Mouse (Mus musculus) kidney, embryonic 14.5 days (tissue): ENCODE measurements around the gene Tfb2m. TPM values are rescaled to one million over a fixed set of nuclear protein-coding genes. Genes with fewer than 3 reads are reported as not detected.

Experiments
- ATAC-seq: fragments of 200-750 bp; cut with Nextera tagmentation; 2 replicates; pipeline ENCODE4 v1.8.0; 2017; ENCODE audit warnings: moderate number of reproducible peaks, mild to moderate bottlenecking, moderate TSS enrichment, moderate library complexity; ENCODE audit not compliant: low FRiP score, low TSS enrichment
- H3K27ac ChIP-seq: fragments of 300-500 bp; sonication (generic); 2 replicates; pipeline ENCODE4 v1.5.1; 2014; ENCODE audit warnings: low read depth, mild to moderate bottlenecking, low read length, moderate library complexity, mixed read lengths
- H3K27me3 ChIP-seq: fragments of 300-500 bp; sonication (generic); 2 replicates; pipeline ENCODE4 v1.6.1; 2014; ENCODE audit warnings: mild to moderate bottlenecking, low read length; ENCODE audit not compliant: control insufficient read depth, insufficient read depth
- H3K36me3 ChIP-seq: fragments of 300-500 bp; sonication (generic); 2 replicates; pipeline ENCODE4 v1.6.1; 2014; ENCODE audit warnings: low read length, mixed read lengths; ENCODE audit not compliant: control insufficient read depth, insufficient read depth
- H3K4me1 ChIP-seq: fragments of 300-500 bp; sonication (generic); 2 replicates; pipeline ENCODE4 v1.6.1; 2014; ENCODE audit warnings: low read length, mixed read lengths; ENCODE audit not compliant: control insufficient read depth, insufficient read depth
- H3K4me2 ChIP-seq: fragments of 300-500 bp; sonication (generic); replicated peaks from 2 replicates; pipeline ENCODE4 v1.6.1; 2014; ENCODE audit warnings: low read depth, mild to moderate bottlenecking, low read length
- H3K4me3 ChIP-seq: fragments of 300-500 bp; sonication (generic); 2 replicates; pipeline ENCODE4 v1.5.1; 2014; ENCODE audit warnings: mild to moderate bottlenecking, low read length
- H3K9ac ChIP-seq: fragments of 300-500 bp; sonication (generic); 2 replicates; pipeline ENCODE4 v1.6.1; 2014; ENCODE audit warnings: low read depth, mild to moderate bottlenecking, low read length, moderate library complexity
- H3K9me3 ChIP-seq: fragments of 300-500 bp; sonication (generic); 2 replicates; pipeline ENCODE4 v1.6.1; 2016; ENCODE audit warnings: low read length; ENCODE audit not compliant: control insufficient read depth
- WGBS: fragments of 180-500 bp; shearing (Covaris S2); extraction: QIAGEN DNeasy Blood & Tissue Kit; methylation state at CpG from one replicate; pipeline ENCODE4 v1.1.7; 2014; 5-methylcytosine and 5-hydroxymethylcytosine counted together
- polyA plus RNA-seq: library from polyadenylated mRNA; unstranded; fragments of >200 nt; fragmentation: Nextera tagmentation; extraction: Ambion mirVana; gene quantifications from 2 replicates; pipeline ENCODE4 v1.2.1, GENCODE M21; 2014

The Tfb2m gene
- polyA plus RNA-seq, 1 experiment from 2014 or later: 28.6 TPM

- H3K4me3 ChIP-seq: no peak overlapping the region
- H3K9ac ChIP-seq: no peak overlapping the region
- H3K27ac ChIP-seq: no peak overlapping the region
- 23% methylated on average over 6 of the region's 6 CpGs for WGBS
- no peaks in the 10 kb centered on the region for H3K9me3 ChIP-seq
- no peaks in the 10 kb centered on the region for H3K27me3 ChIP-seq
- no peak overlapping the region for H3K4me2 ChIP-seq
- peak; percentile 58; the same call in 1 of the 2 replicates for ATAC-seq
- H3K4me1 ChIP-seq: peaks cover 7% of the 10 kb centered on the region
- H3K36me3 ChIP-seq: peaks cover 5% of the 10 kb centered on the region; the same call in 1 of the 2 replicates
These were observed 36.0 kb upstream of the Tfb2m start for GRCm38 (mm10) chr1:179582021-179582433.

DNA sequence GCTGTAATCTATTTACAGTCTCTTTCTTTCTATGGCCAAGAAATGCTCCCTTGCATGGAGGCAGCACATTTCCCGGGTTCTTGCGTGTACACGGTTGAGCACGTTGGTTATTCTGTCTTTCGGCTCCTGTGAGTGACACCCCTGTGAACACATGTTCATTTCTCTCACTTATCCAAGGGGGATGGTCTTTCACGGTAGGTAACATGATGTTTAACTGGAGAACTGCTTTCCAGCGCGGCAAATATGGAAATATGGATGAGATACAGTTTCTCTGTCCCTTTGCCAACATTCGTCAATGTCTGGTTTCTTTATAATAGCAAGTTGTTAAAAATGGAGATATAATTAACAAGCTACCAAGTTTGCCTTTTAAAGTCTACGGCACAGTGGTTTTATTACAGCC is 35.4 kb upstream of the Tfb2m start:
- H3K4me2 ChIP-seq: no peak overlapping the region
- ATAC-seq: no peak
- WGBS: 76% methylated on average over 10 of the region's 10 CpGs
- no peak overlapping the region for H3K4me3 ChIP-seq
- H3K9ac ChIP-seq: no peak overlapping the region
- H3K9me3 ChIP-seq: no peaks in the 10 kb centered on the region
- H3K27ac ChIP-seq: no peak overlapping the region
- no peaks in the 10 kb centered on the region for H3K27me3 ChIP-seq
- H3K4me1 ChIP-seq: peaks cover 3% of the 10 kb centered on the region
- H3K36me3 ChIP-seq: peaks cover 5% of the 10 kb centered on the region; the same call in 1 of the 2 replicates

DNA sequence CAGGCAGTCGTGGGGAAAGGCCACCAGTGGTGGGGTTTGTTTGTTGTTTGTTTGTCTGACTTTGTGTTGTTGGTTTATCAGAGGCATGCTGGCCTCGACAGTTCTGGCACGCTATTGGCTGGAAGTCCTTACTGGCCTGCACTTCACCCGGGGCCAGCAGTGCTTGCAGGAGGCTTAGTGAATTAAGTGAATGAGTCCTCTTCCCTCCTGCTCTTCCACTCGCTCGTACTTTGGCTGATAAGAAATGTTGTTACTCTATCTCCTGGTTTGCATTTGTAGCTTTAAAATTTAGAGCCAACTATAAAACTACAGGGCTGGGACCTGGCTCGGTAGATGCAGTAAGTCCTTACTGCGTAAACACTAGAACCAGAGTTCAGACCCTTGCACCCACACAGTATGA is 34.1 kb upstream of the Tfb2m start:
- Histone ChIP-seq H3K36me3 (peaks cover 5% of the 10 kb centered on the region; the same call in 1 of the 2 replicates), H3K4me1 (no peaks in the 10 kb centered on the region), H3K4me2 (no peak overlapping the region), H3K9me3 (no peaks in the 10 kb centered on the region), H3K27ac (no peak overlapping the region), H3K4me3 (no peak overlapping the region), H3K9ac (no peak overlapping the region), H3K27me3 (no peaks in the 10 kb centered on the region)
- ATAC-seq: no peak
- 71% methylated on average over 8 of the region's 8 CpGs for WGBS

- peaks cover 8% of the 10 kb centered on the region; the same call in 1 of the 2 replicates for H3K4me1 ChIP-seq
- no peaks in the 10 kb centered on the region for H3K9me3 ChIP-seq
- ATAC-seq: no peak
- H3K9ac ChIP-seq: no peak overlapping the region
- 79% methylated on average over 6 of the region's 6 CpGs for WGBS
- H3K4me2 ChIP-seq: no peak overlapping the region
- no peak overlapping the region for H3K27ac ChIP-seq
- H3K27me3 ChIP-seq: no peaks in the 10 kb centered on the region
- peaks cover 5% of the 10 kb centered on the region; the same call in 1 of the 2 replicates for H3K36me3 ChIP-seq
- no peak overlapping the region for H3K4me3 ChIP-seq
These were observed 32.6 kb upstream of the Tfb2m start for GRCm38 (mm10) chr1:179578625-179579024.

DNA sequence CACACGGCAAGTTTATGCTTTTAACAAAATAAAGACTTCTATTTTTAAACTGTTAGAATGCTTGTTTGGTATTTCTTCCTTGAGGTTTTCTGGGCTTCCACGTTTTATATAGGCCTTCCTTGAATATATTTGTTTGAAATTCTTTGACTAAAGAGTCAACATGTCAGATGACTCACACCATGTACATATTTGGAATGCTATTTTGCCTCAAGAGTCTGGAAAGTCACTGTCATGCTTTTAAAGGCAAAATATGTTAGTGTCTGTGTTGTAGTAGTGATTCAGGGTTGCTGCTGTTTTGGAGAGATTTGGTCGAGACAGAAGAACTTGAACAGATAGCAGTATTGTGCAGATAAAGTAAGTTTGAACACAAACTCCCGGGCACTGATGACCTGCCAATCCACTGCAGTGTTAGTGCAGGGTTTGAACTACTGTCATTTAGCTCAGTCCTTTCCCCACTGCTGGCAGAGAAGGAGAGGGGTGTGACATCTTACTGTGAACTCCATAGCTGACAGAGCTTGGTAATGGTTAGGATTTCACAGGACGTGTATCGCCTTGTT is 27.7 kb upstream of the Tfb2m start:
- Histone ChIP-seq H3K9ac (no peak overlapping the region), H3K36me3 (no peaks in the 10 kb centered on the region), H3K27me3 (no peaks in the 10 kb centered on the region), H3K4me2 (no peak overlapping the region), H3K9me3 (no peaks in the 10 kb centered on the region), H3K27ac (no peak overlapping the region; the same call in 1 of the 2 replicates), H3K4me1 (peaks cover 10% of the 10 kb centered on the region; the same call in 1 of the 2 replicates), H3K4me3 (no peak overlapping the region)
- no peak for ATAC-seq
- WGBS: 67% methylated on average over 6 of the region's 6 CpGs

- WGBS: 83% methylated on average over 4 of the region's 4 CpGs
- H3K9ac ChIP-seq: no peak overlapping the region
- no peak overlapping the region for H3K27ac ChIP-seq
These were observed 25.6 kb upstream of the Tfb2m start for GRCm38 (mm10) chr1:179571686-179572085.

DNA sequence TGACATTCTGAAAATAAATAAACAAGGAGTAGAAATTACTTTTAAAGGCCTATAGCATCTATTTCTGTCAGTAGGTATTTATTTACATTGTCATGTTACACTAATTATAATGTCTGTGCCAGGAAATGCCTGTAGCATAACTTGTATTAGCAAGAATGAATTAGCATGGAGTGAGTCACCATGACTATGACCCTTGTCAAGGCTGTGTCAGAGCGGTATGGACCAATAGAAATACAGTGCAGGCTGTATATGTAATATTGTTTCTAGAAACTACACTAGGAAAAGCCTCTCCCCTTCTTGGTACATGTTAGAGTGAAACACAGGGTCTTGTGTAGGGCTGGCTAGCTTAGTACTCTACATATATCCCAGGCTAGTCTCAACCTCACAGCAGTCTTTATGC is 24.4 kb upstream of the Tfb2m start:
- H3K4me1 ChIP-seq: peaks cover 14% of the 10 kb centered on the region; the same call in 1 of the 2 replicates
- ATAC-seq: no peak
- H3K4me3 ChIP-seq: no peak overlapping the region
- no peak overlapping the region for H3K9ac ChIP-seq
- H3K9me3 ChIP-seq: no peaks in the 10 kb centered on the region
- no peaks in the 10 kb centered on the region for H3K27me3 ChIP-seq
- H3K36me3 ChIP-seq: no peaks in the 10 kb centered on the region
- 88% methylated on average over 1 of the region's 1 CpGs for WGBS
- no peak overlapping the region for H3K4me2 ChIP-seq
- H3K27ac ChIP-seq: no peak overlapping the region

More at GRCm38 (mm10) chr1:179571686-179572085, 25.6 kb upstream of the Tfb2m start:
- Histone ChIP-seq H3K4me3 (no peak overlapping the region), H3K36me3 (no peaks in the 10 kb centered on the region), H3K4me2 (no peak overlapping the region), H3K27me3 (no peaks in the 10 kb centered on the region), H3K4me1 (peaks cover 14% of the 10 kb centered on the region; the same call in 1 of the 2 replicates), H3K9me3 (no peaks in the 10 kb centered on the region)
- no peak for ATAC-seq

DNA sequence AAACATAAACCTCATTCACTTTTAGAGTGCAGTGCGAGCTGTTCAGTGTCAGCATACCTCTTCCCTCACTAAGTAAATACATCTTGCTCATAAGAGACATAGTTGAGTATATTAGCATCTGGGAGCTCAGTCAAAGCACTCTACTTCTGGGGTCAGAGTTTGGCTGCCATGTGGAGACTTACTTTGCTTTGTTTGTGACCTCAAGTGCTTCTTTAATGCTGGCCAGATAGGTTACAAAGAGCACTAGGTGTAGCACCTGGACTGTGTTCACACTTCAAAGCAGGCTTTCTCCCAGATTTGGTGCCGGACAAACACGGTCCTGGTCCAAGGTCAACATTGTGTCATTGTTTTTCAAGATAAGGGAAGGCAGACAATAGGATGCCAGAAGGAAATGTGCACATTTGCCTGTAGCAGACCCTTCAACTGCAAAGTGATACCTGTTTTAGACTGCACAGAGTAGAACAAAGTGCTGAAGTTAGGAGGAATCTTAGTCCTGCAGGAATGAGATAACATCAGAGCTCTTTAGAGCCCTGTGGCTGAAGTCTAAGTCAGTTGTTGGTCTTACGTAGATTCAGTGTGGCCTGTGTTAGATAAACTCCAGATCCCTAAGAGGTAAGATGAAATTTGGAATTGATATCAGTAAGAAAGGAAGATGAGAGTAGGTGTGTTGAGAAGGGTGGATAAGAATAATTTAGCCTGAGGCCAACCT is 22.8 kb upstream of the Tfb2m start:
- Histone ChIP-seq H3K36me3 (no peaks in the 10 kb centered on the region), H3K9ac (no peak overlapping the region), H3K27ac (no peak overlapping the region), H3K27me3 (no peaks in the 10 kb centered on the region), H3K9me3 (no peaks in the 10 kb centered on the region), H3K4me1 (peaks cover 8% of the 10 kb centered on the region; the same call in 1 of the 2 replicates), H3K4me3 (no peak overlapping the region), H3K4me2 (no peak overlapping the region)
- ATAC-seq: no peak
- WGBS: 54% methylated on average over 4 of the region's 4 CpGs

- H3K4me1 ChIP-seq: peaks cover 4% of the 10 kb centered on the region; the same call in 1 of the 2 replicates
- 63% methylated on average over 7 of the region's 7 CpGs for WGBS
- no peak overlapping the region for H3K4me3 ChIP-seq
- no peaks in the 10 kb centered on the region for H3K27me3 ChIP-seq
- ATAC-seq: no peak
- no peak overlapping the region for H3K27ac ChIP-seq
- H3K9me3 ChIP-seq: no peaks in the 10 kb centered on the region
- H3K4me2 ChIP-seq: no peak overlapping the region
- H3K9ac ChIP-seq: no peak overlapping the region
- no peaks in the 10 kb centered on the region for H3K36me3 ChIP-seq
These were observed 21.5 kb upstream of the Tfb2m start for GRCm38 (mm10) chr1:179567558-179567957.
